Mouse (Mus musculus) stomach, embryonic 14.5 days (tissue): ENCODE measurements around the gene Olfr112. TPM values are rescaled to one million over a fixed set of nuclear protein-coding genes. Genes with fewer than 3 reads are reported as not detected.
"Not testable (repeated sequence)": the region's sequence is repeated elsewhere in the genome, so short reads cannot be mapped to it uniquely, and the experiment has no call there.

Experiments
- ATAC-seq: fragments of 200-750 bp; cut with Nextera tagmentation; 2 replicates; pipeline ENCODE4 v1.8.0; 2017; ENCODE audit warnings: low read depth, moderate TSS enrichment; ENCODE audit not compliant: insufficient number of reproducible peaks, insufficient read depth, low FRiP score
- H3K27ac ChIP-seq: fragments of 300-500 bp; sonication (generic); 2 replicates; pipeline ENCODE4 v1.5.1; 2014; ENCODE audit warnings: mild to moderate bottlenecking, low read length, moderate library complexity, mixed read lengths
- H3K27me3 ChIP-seq: fragments of 300-500 bp; sonication (generic); 2 replicates; pipeline ENCODE4 v1.6.1; 2014; ENCODE audit warnings: low read length, control low read depth, mixed read lengths; ENCODE audit not compliant: control insufficient read depth, insufficient read depth
- H3K36me3 ChIP-seq: fragments of 300-500 bp; sonication (generic); 2 replicates; pipeline ENCODE4 v1.6.1; 2014; ENCODE audit warnings: mild to moderate bottlenecking, control low read depth, low read length, moderate library complexity, mixed read lengths; ENCODE audit not compliant: control insufficient read depth, insufficient read depth
- H3K4me1 ChIP-seq: fragments of 300-500 bp; sonication (generic); 2 replicates; pipeline ENCODE4 v1.6.1; 2014; ENCODE audit warnings: low read length, control low read depth, mixed read lengths; ENCODE audit not compliant: control insufficient read depth, insufficient read depth
- H3K4me2 ChIP-seq: fragments of 300-500 bp; sonication (generic); replicated peaks from 2 replicates; pipeline ENCODE4 v1.6.1; 2014; ENCODE audit warnings: low read depth, low read length, control low read depth
- H3K4me3 ChIP-seq: fragments of 300-500 bp; sonication (generic); 2 replicates; pipeline ENCODE4 v1.5.1; 2014; ENCODE audit warnings: low read depth, low read length, control low read depth
- H3K9ac ChIP-seq: fragments of 300-500 bp; sonication (generic); replicated peaks from 2 replicates; pipeline ENCODE4 v1.6.1; 2014; ENCODE audit warnings: low read depth, mild to moderate bottlenecking, control low read depth, low read length, moderate library complexity, mixed read lengths
- H3K9me3 ChIP-seq: fragments of 300-500 bp; sonication (generic); 2 replicates; pipeline ENCODE4 v1.6.1; 2016; ENCODE audit warnings: low read depth, low read length, control low read depth; ENCODE audit not compliant: control insufficient read depth
- WGBS: fragments of 180-500 bp; shearing (Covaris S2); extraction: QIAGEN DNeasy Blood & Tissue Kit; methylation state at CpG from one replicate; pipeline ENCODE4 v1.1.7; 2014; 5-methylcytosine and 5-hydroxymethylcytosine counted together
- polyA plus RNA-seq: library from polyadenylated mRNA; unstranded; fragments of >200 nt; fragmentation: Nextera tagmentation; extraction: Ambion mirVana; gene quantifications from 2 replicates; pipeline ENCODE4 v1.2.1, GENCODE M21; 2014

The Olfr112 gene
- not detected in 2 replicates for polyA plus RNA-seq

- no peak within 1 kb of the TSS for H3K4me3 ChIP-seq
- no peaks in the 10 kb centered on the region for H3K4me1 ChIP-seq
- no peak for ATAC-seq
These were observed at the start of gene Olfr112 for GRCm38 (mm10) chr17:37569351-37569750. Gene Olfr112 (minus strand): TSS chr17:37569451.

DNA sequence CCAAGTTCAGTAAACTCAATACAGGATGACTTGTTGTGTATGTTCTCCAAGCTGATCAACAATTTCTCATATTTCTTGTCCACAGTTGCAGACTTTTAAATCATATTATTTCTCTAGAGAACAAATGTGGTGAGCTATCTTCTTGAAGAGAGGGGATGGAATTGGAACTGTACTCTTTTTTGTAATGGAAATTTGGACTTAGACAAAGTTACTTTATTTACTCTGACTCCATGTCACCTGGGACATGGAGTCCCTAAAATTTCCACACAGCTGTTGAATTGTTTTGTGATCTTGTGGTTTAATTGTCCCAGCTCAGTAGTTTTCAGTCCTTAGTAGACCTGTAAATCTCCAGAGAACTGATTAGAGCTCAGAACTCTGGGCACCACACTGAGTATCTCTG lies 23.4 kb upstream of the Olfr112 start, which contains the start of gene Olfr114:
Gene Olfr114, minus strand, starts transcription at position 101 of the 400 bp plus-strand sequence.
- H3K9ac ChIP-seq = no peak within 1 kb of the TSS
- no peak within 1 kb of the TSS for H3K4me2 ChIP-seq
- H3K4me3 ChIP-seq = no peak within 1 kb of the TSS
- H3K9me3 ChIP-seq = no peaks in the 10 kb centered on the region
- H3K36me3 ChIP-seq = no peaks in the 10 kb centered on the region
- H3K27ac ChIP-seq = no peak within 1 kb of the TSS
- ATAC-seq = no peak
- H3K27me3 ChIP-seq = no peaks in the 10 kb centered on the region
- H3K4me1 ChIP-seq = no peaks in the 10 kb centered on the region

More at GRCm38 (mm10) chr17:37569351-37569750, at the start of gene Olfr112:
- H3K27ac ChIP-seq = no peak within 1 kb of the TSS
- no peak within 1 kb of the TSS for H3K4me2 ChIP-seq
- H3K9ac ChIP-seq = no peak within 1 kb of the TSS
- H3K9me3 ChIP-seq = no peaks in the 10 kb centered on the region
- no peaks in the 10 kb centered on the region for H3K27me3 ChIP-seq
- H3K36me3 ChIP-seq = no peaks in the 10 kb centered on the region

- Histone ChIP-seq H3K4me2 (no peak within 1 kb of the TSS), H3K9me3 (no peaks in the 10 kb centered on the region), H3K4me3 (no peak within 1 kb of the TSS), H3K9ac (no peak within 1 kb of the TSS), H3K36me3 (no peaks in the 10 kb centered on the region), H3K27ac (no peak within 1 kb of the TSS), H3K27me3 (no peaks in the 10 kb centered on the region), H3K4me1 (no peaks in the 10 kb centered on the region)
- no peak for ATAC-seq
These were observed 8.3 kb upstream of the Olfr112 start, which contains the start of gene Olfr113 for GRCm38 (mm10) chr17:37577563-37577962. Gene Olfr113 (minus strand): TSS chr17:37577663.

- Histone ChIP-seq H3K36me3 (no peaks in the 10 kb centered on the region), H3K27ac (no peak overlapping the region), H3K9me3 (no peaks in the 10 kb centered on the region), H3K27me3 (no peaks in the 10 kb centered on the region), H3K4me1 (no peaks in the 10 kb centered on the region), H3K4me2 (no peak overlapping the region), H3K4me3 (no peak overlapping the region), H3K9ac (no peak overlapping the region)
- 57% methylated on average over 1 of the region's 1 CpGs for WGBS
- ATAC-seq = no peak
These were observed 10.2 kb downstream of the Olfr112 start for GRCm38 (mm10) chr17:37558913-37559615.

DNA sequence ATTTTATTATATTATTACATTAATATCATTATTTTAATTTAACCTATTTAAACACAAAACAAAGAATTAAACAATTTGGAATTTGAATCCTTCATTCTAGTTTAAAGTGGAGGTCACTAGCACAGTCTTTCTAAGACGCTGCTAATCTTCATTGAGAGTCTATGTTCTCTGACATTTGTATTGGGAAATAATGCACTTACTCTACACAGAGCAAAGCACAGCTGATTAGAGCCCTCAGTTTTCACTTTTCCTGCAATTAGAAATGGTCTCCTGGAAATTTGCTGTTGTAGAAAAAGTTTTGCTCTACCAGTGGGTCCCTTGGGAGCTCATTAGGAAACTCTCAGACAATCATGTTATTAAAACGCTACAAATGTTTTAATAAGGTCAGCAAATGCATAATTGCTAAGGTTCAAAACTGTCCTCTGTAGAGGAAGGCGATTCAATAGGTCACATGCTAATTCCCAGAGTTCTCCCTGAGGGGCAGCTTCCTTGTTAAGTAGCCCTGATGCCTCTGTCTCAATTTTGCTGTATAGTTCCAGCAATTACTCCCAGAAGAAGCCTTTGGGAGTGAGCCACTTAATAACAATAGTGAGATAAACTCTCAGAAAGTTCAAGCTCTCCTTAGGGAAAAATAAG lies 25.3 kb downstream of the Olfr112 start:
- Histone ChIP-seq H3K4me2 (no peak overlapping the region), H3K27me3 (no peaks in the 10 kb centered on the region), H3K9me3 (no peaks in the 10 kb centered on the region), H3K36me3 (no peaks in the 10 kb centered on the region), H3K4me3 (no peak overlapping the region), H3K27ac (no peak overlapping the region), H3K4me1 (no peaks in the 10 kb centered on the region), H3K9ac (no peak overlapping the region)
- no peak for ATAC-seq
- 70% methylated on average over 3 of the region's 3 CpGs for WGBS

GRCm38 (mm10) chr17:37541454-37542119 lies 27.7 kb downstream of the Olfr112 start:
- Histone ChIP-seq H3K4me3 (no peak overlapping the region), H3K4me1 (no peaks in the 10 kb centered on the region), H3K9me3 (no peaks in the 10 kb centered on the region), H3K27me3 (no peaks in the 10 kb centered on the region), H3K36me3 (no peaks in the 10 kb centered on the region), H3K9ac (no peak overlapping the region), H3K27ac (no peak overlapping the region), H3K4me2 (no peak overlapping the region)
- no peak for ATAC-seq
- 77% methylated on average over 4 of the region's 4 CpGs for whole genome bisulfite sequencing

DNA sequence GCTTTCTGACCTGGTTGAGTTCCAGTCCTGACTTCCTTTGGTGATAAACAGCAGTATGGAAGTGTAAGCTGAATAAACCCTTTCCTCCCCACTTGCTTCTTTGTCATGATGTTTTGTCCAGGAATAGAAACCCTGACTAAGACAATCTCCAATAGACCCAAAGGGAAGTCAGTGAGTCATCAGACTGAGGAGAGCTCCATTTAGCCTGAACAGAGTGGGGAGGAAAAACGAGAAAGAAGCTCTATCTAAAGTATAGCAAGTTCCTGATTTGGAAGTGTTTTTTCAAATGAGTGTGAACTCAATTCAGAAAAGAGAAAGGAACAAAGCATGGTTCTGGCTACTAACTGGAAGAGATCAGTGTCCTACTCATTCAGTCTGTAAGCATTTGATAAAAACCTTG lies 30.8 kb downstream of the Olfr112 start:
- not testable (repeated sequence) for H3K4me1 ChIP-seq

DNA sequence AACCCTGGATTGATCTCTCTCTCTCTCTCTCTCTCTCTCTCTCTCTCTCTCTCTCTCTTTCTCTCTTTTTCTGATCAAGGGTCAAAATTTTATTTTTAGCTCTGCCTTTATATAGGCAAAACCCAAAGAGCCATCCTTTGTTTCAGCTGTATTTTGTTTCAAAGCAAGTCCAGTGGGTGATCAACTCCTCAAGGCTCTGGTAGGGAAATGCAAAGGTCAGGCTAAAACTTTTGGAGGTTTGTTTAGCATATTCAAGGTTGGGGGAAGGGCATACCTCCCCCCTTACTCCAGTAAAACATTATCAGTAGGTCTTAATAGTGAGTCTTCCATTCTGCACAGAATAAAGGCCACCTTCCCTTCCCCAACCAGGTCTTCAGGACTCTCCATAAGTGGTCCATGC lies 34.1 kb downstream of the Olfr112 start:
- Histone ChIP-seq H3K27ac (no peak overlapping the region), H3K27me3 (no peaks in the 10 kb centered on the region), H3K9ac (no peak overlapping the region), H3K9me3 (no peaks in the 10 kb centered on the region), H3K36me3 (no peaks in the 10 kb centered on the region), H3K4me1 (no peaks in the 10 kb centered on the region), H3K4me3 (no peak overlapping the region), H3K4me2 (no peak overlapping the region)
- ATAC-seq = no peak

More for the DNA sequence above, 30.8 kb downstream of the Olfr112 start:
- 60% methylated on average over 1 of the region's 1 CpGs for WGBS
- H3K9me3 ChIP-seq, H3K36me3 ChIP-seq, ATAC-seq, H3K9ac ChIP-seq, H3K4me3 ChIP-seq, H3K27me3 ChIP-seq, H3K27ac ChIP-seq, H3K4me2 ChIP-seq: not testable (repeated sequence)
